Mouse (Mus musculus) thymus, postnatal 10 days (tissue): ENCODE results near the gene Gm27021.

Experiments
- DNase-seq, 2 experiments: peaks; one replicate each; pipeline ENCODE4 v3.0.0; 2021; ENCODE audit warnings: low spot score in 2 of 2

Gm27021 gene

GRCm38 (mm10) chr8:120641245-120641644 is 26.6 kb downstream of the Gm27021 start:
- DNase-seq, result no peak

DNA sequence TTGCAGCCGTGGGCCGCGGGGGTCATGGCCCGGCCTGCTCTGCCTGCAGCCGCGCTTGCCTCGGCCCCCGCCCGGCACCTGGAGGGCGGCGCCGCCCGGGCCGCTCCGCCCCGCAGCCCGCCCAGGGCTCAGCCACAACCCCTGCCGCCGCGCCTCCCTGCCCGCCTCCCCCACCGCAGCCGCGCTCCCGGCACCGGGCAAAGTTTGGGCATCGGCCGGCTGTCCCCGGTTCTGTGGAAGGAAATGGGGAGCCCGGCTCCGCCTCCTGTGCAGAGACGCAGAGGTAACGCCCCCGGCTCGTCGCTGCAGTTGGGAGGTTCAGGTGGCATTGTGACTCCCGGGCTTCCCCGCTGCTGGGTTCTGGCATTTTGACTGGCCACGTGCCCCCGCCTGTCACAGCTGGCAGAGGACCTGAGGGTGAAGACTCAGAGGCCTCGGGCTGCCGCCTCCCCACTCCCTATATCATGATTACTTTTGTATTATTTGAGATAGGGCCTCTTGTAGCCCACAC is 33.5 kb downstream of the Gm27021 start:
- peak; percentile 58 to 61 for DNase-seq

DNA sequence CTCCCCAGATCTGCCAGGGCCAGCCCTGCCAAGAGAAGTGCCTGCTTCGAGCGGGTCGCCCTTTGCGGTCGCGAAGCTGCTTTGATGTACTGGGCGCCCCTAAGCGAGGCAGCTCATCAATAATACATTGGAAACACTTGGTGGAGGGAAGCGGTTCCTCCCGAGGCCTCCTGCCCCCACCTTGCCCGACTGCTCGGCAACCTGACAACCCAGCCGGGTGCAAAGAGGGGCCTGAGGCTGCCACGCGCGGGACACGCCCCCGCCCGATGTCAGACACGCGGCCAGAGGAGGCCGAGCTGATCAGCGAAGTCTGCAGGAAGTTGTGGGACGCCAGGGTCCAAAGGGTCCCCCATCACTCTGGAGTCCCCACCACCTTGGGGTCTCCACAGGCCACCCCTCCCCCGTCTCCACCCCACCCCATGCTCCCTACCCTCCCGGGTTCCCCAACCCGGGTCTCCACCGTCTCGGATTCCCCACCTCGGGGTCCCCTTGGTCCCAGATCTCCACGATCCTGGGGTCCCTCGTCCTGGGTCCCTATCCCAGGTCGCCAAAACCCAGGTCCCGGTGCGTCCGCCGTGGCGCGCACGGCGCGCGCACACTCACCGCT is 34.1 kb downstream of the Gm27021 start:
- no peak for DNase-seq

DNA sequence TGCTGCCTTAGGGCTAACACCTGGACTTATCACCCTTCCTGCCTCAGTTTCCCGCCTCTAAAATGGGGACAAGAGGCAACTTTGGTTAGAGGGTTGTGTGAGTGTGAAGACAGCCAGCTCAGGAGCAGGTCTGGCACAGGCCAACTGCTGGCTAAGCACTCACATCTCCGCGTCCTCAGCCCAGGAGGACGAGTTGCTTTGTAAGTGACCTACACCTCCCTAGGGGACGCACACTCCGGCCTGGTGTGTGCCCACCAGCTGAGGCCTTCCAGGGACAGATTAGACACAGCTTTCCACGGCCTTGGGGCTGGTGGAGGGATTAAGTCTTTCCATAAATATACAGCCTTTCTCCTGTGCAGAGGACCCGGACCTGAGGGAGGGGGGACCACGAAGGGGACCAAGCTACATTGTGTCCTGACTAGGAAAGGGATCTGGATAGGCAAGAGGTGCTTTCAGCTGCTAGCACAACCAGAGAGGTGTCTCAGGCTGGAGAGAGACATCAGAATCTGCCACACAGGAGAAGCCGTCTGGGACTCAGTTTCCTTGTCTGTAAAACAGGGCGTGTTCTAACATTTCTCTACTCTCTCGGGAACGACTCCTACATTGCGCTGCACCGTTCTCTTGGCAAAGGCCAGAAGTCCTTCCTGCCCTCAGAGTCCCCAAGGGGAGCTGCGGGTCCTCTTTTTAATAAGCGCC is 34.8 kb downstream of the Gm27021 start:
- no peak for DNase-seq

GRCm38 (mm10) chr8:120631441-120632375 is 36.2 kb downstream of the Gm27021 start:
- DNase-seq, result no peak

DNA sequence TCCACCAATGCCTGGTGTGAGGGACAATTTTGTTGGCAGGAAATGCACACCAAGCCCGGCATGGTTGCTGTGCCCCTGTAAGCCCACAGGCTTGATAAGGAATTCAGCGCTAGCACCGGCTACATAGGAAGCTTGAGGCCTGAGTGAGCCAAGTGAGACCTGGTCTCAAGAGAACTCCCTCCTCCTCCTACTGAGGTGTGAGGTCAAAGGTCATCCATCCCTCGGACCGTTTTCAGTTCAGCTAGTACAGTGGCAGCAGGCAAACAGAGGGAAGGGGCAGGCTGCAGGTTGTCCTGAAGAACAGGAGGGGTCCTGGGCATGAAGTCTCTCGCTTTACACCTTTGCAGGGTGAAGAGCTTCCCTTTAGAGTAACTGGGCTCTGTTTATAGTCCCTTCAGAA is 37.0 kb downstream of the Gm27021 start:
- DNase-seq, result no peak

DNA sequence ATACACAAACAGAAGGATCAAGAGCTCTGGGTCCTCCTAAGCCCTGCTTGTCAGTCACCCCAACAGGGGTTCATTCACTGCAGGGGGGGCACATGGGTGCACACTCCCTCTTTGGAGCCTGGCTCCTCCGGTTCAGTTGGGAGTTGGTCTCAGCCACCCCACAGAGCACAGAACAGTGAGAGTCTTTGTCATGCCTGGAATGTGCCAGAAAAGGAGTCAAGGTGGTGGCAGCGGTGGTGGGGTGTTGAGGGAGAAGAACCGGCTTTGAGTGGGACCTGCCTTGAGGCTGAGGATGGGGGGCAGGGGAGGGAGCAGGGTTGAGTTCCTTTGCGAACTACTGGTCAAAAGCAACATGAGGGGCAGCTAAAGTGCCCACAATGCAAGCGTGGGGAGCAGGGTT is 37.8 kb downstream of the Gm27021 start:
- no peak for DNase-seq

- no peak for DNase-seq
Observed at GRCm38 (mm10) chr8:120627298-120627697, 40.6 kb downstream of the Gm27021 start.

GRCm38 (mm10) chr8:120626461-120626860 is 41.4 kb downstream of the Gm27021 start:
- DNase-seq, result no peak

GRCm38 (mm10) chr8:120623608-120624007 is 44.3 kb downstream of the Gm27021 start:
- no peak for DNase-seq

DNA sequence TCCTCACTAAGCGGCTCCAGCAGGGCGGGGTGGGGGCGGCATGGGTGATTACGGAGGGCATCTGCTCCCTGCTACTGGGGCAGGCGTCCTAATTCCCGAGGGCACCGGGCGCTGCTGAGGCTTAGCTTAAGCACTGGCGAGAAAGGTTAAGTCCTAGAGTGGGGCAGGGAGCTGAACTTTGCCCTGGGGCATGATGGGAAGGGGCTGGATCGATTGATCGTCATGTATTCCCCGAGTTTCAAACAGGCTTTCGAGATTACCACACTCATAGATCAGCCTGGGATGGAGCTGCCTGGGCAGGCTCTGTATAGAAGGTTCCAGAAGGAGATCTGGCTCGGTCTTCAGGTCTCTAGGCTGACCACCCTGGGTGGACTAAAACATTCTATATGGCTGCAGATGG is 45.7 kb downstream of the Gm27021 start:
- no peak for DNase-seq

- DNase-seq, result no peak
Observed at GRCm38 (mm10) chr8:120620441-120620840, 47.4 kb downstream of the Gm27021 start.

DNA sequence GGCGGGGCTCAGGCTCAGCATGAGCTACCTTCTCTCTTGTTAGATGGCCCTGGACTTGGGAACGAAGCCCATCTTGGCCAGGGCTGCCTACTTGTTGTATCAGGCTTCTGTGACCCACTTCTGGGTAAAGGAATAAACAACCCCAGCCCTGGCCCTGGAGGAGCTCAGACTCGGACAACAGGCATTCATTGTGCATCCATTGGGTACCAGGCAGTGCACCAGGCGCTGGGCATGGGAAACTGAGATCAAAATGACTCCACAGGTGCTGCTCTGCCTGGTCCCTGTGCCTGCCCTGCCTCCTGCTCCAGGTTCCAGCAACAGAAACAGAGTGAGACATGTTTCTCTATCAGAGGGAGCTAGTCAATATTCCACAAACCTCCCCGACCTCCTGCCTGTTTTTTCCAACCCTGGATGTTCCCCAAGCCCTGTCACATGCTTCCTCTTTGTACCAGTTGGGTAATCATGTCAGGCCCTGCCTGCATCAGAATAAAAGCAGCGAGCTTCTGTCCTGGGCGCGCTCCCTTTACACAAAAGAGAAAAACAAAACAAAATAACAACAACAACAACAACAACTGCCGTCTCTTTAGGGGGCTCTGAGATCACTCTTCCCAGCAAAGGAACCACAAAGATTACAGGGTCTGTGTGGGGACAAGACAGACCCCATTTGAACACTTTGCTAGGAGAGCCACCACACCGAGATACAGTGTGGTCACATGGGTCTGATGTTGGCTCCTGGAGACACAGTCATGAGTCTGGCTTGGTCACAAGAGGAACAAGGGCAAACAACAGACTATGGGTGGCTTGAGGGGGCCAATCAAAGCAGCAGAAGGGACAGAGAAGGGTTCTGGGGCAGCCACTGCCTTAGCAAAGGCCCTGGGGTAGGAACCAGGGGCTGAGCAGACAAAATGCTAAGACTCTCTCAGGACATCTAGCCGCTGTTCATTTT is 48.4 kb downstream of the Gm27021 start:
- no peak for DNase-seq

DNA sequence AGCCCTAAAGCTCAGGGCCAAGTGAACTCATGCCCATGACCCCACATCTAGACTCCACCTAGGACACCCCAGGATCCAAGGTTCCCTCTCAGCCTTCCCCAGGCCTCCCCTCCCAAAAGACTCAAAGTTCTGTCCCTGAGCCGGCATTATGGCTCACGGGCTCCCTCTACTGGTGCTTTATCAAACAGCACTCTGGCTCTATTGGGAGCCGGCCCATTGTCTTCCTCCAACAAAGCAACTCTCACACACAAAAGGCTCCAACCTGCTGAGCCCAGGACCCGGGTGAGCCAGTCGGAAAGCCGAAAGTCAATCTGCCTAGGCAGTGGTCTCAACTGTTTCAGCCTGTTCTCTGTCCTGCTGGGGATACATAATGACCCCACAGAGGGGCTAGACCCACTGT is 49.8 kb downstream of the Gm27021 start:
- DNase-seq, result peak; percentile 40 to 73

GRCm38 (mm10) chr8:120616663-120617626 is 50.9 kb downstream of the Gm27021 start:
- no peak for DNase-seq

- DNase-seq, result no peak
Observed at GRCm38 (mm10) chr8:120614491-120614890, 53.4 kb downstream of the Gm27021 start.

GRCm38 (mm10) chr8:120610824-120611223 is 57.1 kb downstream of the Gm27021 start:
- no peak for DNase-seq

GRCm38 (mm10) chr8:120607885-120608284 is 60.0 kb downstream of the Gm27021 start:
- DNase-seq, result peak; percentile 53 to 84

DNA sequence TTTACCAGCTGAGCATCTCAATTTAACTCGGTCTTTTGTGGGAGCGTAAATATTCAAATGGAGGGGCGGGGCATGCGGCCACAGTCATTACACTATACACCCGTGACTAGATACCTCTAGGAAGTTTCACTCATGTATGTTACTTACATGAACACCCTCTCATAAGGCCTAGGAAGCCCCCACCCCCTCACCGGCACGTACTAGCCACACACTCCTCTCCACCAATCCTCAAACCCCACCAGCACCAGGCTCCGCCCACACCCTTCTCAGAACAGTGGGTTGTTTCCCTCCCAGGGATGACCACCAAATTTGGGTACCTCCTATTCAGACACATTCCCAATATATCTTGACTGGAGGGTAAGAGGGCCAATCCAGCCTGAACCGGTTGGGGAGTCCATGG is 60.4 kb downstream of the Gm27021 start:
- DNase-seq, result no peak

DNA sequence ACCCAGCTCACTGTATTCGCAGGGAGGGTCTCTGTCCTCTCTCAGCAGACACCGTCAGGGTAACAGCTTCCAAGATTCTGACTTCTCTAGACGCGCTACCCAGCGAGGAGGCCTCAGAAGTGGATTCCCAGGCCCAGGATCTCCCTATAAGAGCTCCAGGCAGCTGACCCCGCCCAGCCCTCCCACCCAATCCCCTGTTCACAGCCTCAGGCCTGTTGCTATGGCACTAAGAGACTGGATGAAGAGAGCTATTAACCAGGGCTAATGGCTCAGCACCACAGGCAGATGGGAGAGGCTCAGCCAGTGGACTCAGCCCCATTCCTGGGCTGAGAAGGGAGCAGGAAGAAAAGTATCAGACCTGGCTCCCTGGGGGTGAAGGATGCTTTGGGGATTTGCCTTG is 65.2 kb downstream of the Gm27021 start:
- no peak for DNase-seq
